Mouse (Mus musculus) spleen, postnatal 10 days (tissue): ENCODE results near the gene Olfr520.
"Not testable (repeated sequence)": the region's sequence is repeated elsewhere in the genome, so short reads cannot be mapped to it uniquely, and the experiment has no call there.

Experiments
- DNase-seq, 2 experiments: peaks; one replicate each; pipeline ENCODE4 v3.0.0; 2021 to 2022; ENCODE audit warnings: low spot score in 2 of 2

Olfr520 gene

DNA sequence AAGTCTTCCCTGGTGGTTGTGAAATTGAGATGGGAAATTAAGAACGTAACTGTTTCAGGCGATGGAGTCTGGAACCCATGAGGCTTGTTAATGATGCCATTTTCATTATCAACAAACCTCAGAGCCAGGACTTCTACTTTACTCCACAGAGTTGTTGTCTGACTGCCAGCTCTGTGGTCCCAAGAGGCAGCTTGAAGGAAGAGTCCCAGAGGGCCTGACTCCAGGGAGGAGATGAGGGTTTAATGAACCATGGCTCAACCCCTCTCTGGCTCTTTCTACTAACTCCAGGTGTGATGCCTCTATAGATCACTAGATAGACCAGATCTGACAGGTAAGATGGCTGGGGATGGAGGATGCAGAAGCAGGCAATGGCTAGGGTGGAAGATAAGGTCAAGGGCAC, at the start of gene Olfr520:
Gene Olfr520, plus strand, starts transcription at position 301 of the 400 bp plus-strand sequence.
- no peak for DNase-seq

GRCm38 (mm10) chr7:99680771-99681170, 49.3 kb upstream of the Olfr520 start:
- no peak for DNase-seq

DNA sequence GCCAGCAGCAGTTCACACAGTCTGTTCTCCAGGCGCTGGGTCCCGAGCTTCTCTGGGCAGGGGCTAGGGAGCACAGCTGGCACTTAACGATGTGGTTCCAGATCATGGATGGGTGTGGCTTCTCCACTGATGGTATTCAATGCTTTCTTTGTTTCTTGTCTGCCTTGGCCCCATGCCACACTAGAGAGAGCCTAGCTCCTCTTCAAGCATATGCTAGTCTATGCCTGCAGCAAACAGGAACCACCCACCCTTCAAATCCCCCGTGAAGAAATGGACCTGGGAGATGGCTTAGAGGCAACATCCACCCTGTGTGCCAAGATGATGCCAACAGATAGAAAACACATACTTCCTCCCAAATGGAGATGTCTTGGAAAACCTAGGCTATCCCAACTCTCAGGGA, 46.0 kb upstream of the Olfr520 start:
- DNase-seq = no peak

DNA sequence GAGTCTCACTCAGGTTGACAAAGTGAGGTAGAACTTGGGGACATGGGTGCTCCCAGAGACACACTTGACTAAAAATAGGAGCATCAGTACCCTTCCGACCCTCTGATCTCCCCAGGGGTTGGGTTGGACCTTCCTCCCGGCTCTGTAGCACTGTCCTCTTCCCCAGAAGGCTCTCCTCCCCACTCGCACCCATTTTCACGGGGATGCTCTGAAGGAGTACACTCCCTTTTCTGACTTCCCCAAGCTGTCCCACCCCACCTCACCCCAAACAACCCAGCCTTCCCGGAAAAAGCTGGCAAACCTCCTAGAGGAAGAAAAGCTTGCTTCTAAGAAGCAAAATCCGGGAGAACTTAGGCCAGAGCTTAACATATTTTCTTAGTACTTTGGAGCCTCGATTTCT, 39.3 kb upstream of the Olfr520 start:
- DNase-seq = no peak

DNA sequence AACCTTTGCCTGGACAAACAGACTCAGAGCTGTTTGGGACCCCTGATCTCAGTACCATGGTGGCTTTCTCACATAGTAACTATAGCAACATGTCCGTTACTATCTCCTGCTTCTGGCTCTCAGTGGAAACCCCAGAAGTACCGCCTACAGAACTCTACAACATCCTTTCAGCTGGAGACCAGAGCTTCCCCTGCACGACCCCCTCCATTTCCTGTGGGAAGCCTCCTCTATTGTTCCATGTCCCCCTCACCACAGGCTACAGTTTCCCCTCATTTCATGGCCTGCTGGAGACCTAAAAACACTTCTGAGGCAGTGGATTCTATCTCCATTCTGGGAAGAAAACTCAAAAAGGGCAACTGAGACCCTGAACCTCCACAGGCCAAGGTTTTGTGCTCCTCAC, 37.7 kb upstream of the Olfr520 start:
- no peak for DNase-seq

DNA sequence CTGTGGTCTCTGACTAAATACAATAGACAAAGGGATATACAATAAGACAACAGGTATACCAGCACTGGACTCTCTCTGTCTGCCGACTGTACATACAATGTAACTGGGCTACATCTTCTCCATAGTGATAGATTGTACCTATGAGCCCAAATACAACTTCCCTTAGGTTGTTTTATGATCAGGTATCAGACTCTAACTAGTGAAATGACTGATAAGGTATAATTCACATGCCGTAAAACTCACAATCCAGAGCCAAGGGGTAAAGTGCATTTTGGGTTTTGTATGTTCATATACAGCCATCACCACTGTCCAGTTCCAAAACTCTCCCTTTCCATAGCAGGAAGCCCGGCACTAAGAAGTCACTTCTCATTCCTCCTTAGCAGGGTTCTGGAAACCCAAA, 36.7 kb upstream of the Olfr520 start:
- no peak for DNase-seq

DNA sequence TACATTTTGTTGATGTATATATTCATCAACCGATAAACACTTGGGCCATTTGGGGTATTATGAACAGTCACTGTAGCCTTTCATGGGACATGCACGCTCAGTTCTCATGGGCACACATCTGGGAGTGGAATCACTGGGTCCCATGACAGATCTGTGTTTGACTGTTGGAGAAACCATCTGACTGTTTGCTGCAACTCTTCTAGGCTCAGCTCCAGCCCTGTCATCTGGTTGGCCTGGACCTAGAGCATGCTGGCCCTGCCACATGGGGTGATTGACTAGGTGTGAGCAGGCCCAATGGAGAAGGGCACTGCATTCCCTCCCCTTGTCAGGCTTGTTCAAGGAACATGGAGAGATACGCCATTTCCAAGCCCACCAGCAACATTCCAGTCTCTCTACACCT, 36.1 kb upstream of the Olfr520 start:
- DNase-seq = no peak

DNA sequence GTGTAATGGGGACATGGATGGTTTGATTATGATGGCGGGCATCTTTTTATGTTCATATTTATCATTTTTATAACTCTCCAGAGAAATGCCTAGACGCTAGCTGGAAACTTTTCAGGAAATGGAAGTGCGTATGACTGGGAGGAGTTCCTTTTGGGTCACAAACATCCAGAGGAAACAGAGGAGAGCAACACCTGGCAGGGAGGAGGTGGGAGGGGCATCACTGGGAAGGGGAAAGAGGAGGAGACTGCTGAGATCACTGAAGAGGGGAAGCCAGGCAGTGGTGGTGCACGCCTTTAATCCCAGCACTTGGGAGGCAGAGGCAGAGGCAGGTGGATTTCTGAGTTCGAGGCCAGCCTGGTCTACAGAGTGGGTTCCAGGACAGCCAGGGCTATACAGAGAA, 35.6 kb upstream of the Olfr520 start:
- not testable (repeated sequence) for DNase-seq

DNA sequence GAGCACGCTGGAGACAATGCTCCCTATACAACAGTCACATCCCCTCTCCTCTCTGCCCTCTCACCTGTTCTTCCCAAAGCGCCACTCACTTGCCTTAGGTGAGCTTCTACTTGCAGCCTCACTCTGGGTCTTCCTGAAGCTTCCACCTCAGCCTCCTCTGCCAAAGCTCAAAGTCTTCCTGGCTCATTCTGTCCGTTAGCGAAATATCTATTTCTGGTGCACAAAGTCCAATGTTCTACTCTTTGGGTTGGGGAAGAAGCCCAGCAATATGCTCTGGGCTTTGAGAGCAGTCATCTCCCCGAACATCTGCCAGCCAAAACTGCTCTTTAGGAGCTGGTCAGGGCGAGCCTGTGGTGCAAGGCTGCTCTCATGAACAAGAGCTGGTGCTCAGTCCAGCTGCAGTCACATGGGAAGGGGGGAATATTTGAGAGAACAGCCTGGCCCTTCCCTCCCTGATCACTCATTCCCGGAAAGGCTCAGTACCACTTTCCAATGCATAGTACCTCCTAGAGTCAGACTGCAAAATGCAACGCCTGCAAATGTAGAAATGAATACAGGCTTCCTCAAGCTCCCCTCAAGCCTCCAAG, 34.5 kb upstream of the Olfr520 start:
- DNase-seq = no peak

DNA sequence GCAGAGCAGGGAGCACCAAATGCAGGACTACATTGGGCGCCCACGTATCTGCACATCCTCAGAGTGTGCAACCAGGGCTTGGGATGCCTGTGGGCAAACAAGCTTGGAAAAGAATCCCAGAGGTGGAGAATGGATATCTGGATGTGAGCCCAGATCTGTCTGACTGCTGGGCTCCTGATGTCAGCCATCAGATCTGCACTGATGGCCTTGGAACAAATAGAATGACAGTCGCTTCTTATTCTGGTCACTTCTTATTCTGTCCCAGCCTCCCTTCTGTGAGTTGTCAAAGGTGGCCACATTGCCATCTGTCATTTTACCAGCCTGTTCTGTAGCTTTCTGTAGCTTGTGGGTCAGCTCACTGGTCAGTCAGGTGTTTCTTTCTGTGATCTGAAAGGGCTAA, 31.5 kb upstream of the Olfr520 start:
- no peak for DNase-seq

DNA sequence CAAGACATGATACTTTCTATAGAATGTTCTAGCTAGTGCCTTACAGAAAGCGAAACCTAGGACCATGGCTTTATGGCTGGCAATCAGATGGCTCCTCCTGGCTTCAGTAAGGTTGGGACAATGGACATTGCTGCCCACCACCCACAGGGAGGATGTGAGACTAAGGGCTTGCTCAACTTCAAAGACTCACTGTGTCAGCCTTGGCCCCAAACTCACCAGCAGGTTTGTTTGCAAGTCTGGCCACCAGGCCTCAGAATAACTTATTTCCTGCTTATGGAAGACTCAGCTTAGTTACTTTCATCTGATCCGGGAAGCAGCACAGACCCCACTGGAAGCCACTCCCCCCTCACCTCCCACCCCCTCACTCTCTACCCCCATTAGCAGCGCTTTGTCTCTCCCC, 31.0 kb upstream of the Olfr520 start:
- no peak for DNase-seq

GRCm38 (mm10) chr7:99699709-99700151, 30.3 kb upstream of the Olfr520 start:
- no peak for DNase-seq

DNA sequence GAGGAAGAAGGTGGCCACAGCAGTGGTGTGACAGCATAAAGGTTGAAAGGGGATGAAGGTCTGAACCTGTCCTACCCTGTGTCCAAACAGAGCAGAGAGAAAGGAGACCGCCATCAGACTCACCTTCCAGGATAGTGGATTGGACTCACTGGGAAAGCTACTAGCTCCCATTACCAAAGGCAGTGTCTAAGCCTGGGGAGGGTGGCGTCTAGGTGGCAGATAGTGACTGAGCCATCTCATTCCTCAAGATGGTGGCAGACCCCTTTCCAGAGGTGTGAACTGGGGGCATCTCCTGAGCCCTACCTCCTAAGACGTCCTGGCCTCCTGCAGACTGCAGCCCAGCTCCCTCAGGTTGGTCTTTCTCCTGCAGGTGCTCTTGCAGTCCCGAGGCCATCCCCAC, 29.4 kb upstream of the Olfr520 start:
- no peak for DNase-seq

GRCm38 (mm10) chr7:99702201-99702600, 27.9 kb upstream of the Olfr520 start:
- no peak for DNase-seq

- DNase-seq = no peak
Measured at GRCm38 (mm10) chr7:99704736-99705519, 25.1 kb upstream of the Olfr520 start.

DNA sequence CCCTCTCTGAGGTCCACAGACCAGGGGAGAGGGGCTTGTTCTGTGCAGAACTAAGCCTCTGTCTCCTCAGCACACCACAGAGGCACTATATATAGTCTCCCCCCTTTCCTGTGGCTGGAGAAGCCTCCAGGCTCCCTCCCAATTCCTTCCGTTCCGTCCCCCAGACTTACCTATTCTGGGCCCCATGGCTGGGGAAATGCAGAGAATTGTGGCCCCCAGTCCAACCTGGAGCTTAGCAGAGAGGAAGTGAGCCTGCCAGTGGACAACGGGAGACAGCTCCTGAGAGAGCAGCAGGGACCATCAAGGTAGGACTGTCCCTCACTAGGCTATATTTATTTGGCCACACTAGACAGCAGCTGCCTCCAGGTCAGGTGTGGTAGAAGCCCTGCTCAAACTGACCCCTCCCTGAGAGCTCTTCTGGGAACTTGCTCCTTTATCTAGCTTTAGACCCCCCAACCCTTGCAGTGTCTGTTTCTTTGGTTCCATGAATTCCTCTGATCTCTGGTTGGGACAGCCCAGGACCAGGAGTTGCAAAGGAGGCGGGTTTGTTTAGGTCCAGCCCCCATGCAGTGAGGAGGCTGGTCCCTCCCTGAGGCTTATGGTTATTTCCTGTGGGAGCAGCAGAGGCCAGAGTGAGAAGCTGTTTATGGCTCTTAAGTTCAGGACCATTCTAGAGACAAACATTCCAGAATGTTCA, 23.6 kb upstream of the Olfr520 start:
- DNase-seq = no peak

- DNase-seq = no peak
Measured at GRCm38 (mm10) chr7:99707038-99707595, 23.0 kb upstream of the Olfr520 start.

DNA sequence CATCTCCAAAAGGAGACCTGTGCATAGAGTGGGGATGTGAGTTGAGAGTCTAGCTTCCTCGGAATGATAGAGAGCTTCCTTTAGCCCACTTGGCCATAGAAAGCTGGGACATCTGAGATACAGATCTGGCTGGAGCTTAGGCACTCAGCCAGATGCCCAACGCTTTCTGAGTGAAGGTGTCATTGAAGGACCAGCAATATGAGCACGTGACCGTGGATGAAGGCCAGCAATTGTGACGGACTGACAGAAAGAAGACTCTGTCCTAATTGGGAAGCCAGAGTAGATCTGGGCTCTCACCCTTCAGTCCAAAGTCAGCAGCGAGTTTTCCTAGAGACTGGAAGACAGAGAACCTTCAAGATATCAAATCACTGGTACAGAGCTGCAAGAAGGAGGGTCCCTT, 22.4 kb upstream of the Olfr520 start:
- no peak for DNase-seq

DNA sequence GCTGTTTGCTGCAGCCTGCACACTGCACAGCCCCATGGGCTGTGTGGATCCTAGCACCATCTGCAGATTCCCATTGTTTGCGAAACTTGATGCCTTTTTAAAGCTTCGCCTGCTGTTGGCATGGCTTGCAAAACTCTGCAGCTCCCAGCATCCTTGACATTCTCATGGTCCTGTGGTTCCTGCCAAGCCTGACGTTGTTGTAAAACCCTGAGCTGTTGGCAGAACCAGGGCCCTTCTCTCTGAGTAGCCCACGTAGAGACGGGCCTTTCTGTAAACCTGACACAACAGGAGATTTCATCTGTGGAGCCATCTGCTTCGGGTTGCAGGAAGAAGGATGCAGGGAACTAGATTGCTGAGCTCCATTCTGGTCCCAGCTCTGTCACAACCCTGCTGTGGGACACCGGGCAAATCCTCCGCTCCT, 21.8 kb upstream of the Olfr520 start:
- no peak for DNase-seq

- no peak for DNase-seq
Measured at GRCm38 (mm10) chr7:99708750-99709149, 21.3 kb upstream of the Olfr520 start.

DNA sequence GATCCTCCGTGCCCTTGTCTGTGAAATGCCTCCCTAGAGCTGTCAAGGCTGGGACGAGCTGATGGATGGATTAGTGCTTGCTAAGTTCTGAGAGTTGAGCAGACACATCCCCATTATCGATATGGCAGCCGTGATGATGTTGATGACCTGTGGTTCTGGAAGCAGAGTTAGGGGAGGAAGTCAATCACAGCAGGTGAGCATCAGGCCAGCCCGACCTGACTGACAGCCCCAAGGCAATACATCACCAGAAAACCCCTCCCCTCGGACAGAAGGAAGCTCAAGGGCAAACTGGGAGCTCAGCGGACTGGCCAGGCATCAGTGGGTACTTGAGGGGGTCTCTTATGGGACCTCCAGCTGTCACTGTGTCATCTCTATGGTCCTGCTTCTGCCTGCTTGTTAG, 20.1 kb upstream of the Olfr520 start:
- DNase-seq = no peak

DNA sequence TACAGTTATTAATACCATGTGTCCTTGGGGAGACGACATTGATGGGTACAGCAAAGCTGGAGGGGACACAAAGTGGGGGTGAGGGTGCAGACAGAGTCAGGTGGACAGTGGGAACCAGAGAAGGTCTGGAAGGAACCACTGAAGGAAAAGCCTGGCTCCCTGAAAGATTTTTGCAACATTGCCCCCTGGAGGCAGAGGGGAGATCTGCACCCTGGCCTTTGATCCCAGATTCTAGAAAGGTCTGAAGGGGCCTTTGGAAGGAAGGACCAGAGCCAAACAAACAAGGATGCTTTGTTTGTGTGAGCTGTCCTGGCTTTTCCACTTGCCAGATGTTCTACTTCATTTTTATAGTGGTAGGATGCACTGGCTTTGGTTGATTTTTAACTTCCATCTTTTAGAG, 19.6 kb upstream of the Olfr520 start:
- peak; percentile 45 to 64 for DNase-seq

- no peak for DNase-seq
Measured at GRCm38 (mm10) chr7:99711166-99711565, 18.9 kb upstream of the Olfr520 start, which contains the start of gene Slco2b1. Gene Slco2b1 (minus strand): TSS chr7:99711340.
